Mouse (Mus musculus): ENCODE measurements around the gene Clec16a. TPM values are rescaled to one million over a fixed set of nuclear protein-coding genes. Genes with fewer than 3 reads are reported as not detected.

Gene Clec16a
- total and polyA plus RNA-seq, 3 experiments, result 20.0 to 24.2 (median 20.5) TPM

DNA sequence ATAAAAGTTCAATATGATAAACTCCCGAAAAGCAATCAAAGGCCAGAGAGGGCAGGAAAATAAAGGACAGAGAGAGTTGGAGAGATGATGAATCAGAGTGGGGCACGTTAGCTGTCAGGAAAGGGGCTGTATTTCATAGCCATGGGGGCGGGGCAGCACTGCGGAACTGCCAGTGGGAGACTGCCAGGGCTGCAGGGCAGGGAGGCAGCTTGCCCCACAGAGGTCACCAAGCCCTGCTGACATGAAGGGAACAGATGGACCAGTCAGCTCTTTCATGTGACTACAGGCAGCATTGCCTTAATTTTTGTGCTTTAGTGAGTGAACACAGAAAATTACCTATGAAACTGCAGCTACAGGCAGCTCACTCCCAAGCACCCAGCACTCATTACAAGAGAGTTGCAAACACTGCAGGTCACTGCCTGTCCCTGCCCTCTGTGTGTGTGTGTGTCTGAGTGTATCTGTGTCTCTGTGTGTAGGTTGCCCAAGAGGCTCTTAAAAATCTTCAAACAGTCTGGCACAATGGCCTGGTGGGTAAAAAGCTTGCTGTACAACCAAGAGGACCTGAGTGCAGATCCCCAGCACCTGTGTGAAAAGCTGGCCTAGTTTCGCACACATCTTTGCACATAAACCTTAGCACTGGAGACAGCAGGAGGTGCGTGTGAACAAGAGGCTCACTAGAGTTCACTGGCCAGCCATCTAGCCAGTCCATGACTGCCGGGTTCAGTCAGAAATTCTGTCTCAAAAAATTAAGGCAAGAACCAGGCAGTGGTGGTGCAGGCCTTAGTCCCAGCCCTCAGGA lies 168.5 kb downstream of the Clec16a start:
- H3K9ac ChIP-seq (ENCODE audit: insufficient read depth, low read depth), result no peak overlapping the region
- in situ Hi-C loops (cut with MboI; ENCODE audit: low pct_ligation_motif_present, low pct_unique_long_range_greater_than_20kb, low sequenced_read_pairs), result no loop called here
- H3K27ac ChIP-seq (ENCODE audit: insufficient read depth, low read depth), result no peak overlapping the region
- H3K4me1 ChIP-seq (ENCODE audit: control insufficient read depth in 1 of 2, insufficient read depth in 2 of 2), result no peaks in the 10 kb centered on the region
- dilution Hi-C loops (cut with MboI; ENCODE audit: extremely low pct_ligation_motif_present, extremely low pct_unique_long_range_greater_than_20kb, low sequenced_read_pairs), result no loop called here
- H3K36me3 ChIP-seq (replicated peaks in 1 of 2; ENCODE audit: control insufficient read depth in 1 of 2, insufficient read depth in 1 of 2, low read length in 1 of 2), result no peaks in the 10 kb centered on the region
- TF ChIP-seq KAT2A (IDR thresholded peaks at IDR 0.05; ENCODE audit: insufficient replicate concordance, low read length) (no peak), ZKSCAN1 (IDR thresholded peaks at IDR 0.05; ENCODE audit: borderline replicate concordance, low read depth, low read length) (no peak), PAX5 (IDR thresholded peaks at IDR 0.05; ENCODE audit: low read length) (no peak), HCFC1 (IDR thresholded peaks at IDR 0.05; ENCODE audit: low read depth, low read length) (no peak), SIN3A (IDR thresholded peaks at IDR 0.05; ENCODE audit: low read length) (no peak), JUND (conservative IDR thresholded peaks at IDR 0.05; ENCODE audit: low read depth, low read length) (no peak), E2F4 (IDR thresholded peaks at IDR 0.05; ENCODE audit: insufficient replicate concordance, low read depth, low read length) (no peak)
- no peak overlapping the region for H3K4me3 ChIP-seq (replicated peaks in 1 of 3; ENCODE audit: low read depth in 2 of 3, low read length in 2 of 3, poor library complexity in 1 of 3)
- no peaks in the 10 kb centered on the region for H3K27me3 ChIP-seq (replicated peaks)
- no peak overlapping the region for H3K4me2 ChIP-seq (ENCODE audit: insufficient read depth, low read depth, poor library complexity, severe bottlenecking)
- H3K9me3 ChIP-seq (replicated peaks; ENCODE audit: low read length), result no peaks in the 10 kb centered on the region
- no peaks in the 10 kb centered on the region for H3K79me2 ChIP-seq (replicated peaks; ENCODE audit: control insufficient read depth, extremely low read depth, insufficient read depth, poor library complexity, severe bottlenecking)
- no peak for DNase-seq (ENCODE audit: extremely low read depth)

DNA sequence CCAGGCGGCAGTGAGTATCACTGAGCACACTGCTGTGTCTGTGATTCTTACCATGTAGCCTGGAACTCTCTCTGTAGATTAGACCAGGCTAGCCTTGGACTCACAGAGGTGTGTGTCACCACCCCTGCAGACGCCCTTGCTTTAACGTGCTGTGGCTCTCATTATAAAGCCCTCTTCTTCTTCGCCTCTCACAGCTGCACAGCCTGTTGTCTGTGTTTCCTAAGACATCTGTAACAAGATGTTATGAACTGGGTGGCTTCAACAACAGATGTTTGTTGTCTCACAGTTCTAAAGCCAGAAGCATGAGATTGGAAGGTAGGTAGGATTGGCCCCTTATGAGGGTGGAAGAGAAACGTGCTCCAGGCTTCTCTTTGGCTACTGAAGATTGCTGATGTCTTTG lies 170.1 kb downstream of the Clec16a start:
- no peak overlapping the region for H3K4me3 ChIP-seq (replicated peaks in 1 of 3; ENCODE audit: low read depth in 2 of 3, low read length in 2 of 3, poor library complexity in 1 of 3)
- H3K4me2 ChIP-seq (ENCODE audit: insufficient read depth, low read depth, poor library complexity, severe bottlenecking), result no peak overlapping the region
- dilution Hi-C loops (cut with MboI; ENCODE audit: extremely low pct_ligation_motif_present, extremely low pct_unique_long_range_greater_than_20kb, low sequenced_read_pairs), result no loop called here
- H3K36me3 ChIP-seq (replicated peaks in 1 of 2; ENCODE audit: control insufficient read depth in 1 of 2, insufficient read depth in 1 of 2, low read length in 1 of 2), result no peaks in the 10 kb centered on the region
- H3K79me2 ChIP-seq (replicated peaks; ENCODE audit: control insufficient read depth, extremely low read depth, insufficient read depth, poor library complexity, severe bottlenecking), result no peaks in the 10 kb centered on the region
- H3K9ac ChIP-seq (ENCODE audit: insufficient read depth, low read depth), result no peak overlapping the region
- H3K27ac ChIP-seq (ENCODE audit: insufficient read depth, low read depth), result no peak overlapping the region
- peaks cover 2 to 3% of the 10 kb centered on the region in 2 experiments; a peak in 1 of 4 replicates for H3K4me1 ChIP-seq (ENCODE audit: control insufficient read depth in 1 of 2, insufficient read depth in 2 of 2)
- TF ChIP-seq MXI1 (IDR thresholded peaks at IDR 0.05; ENCODE audit: low read depth, low read length) (no peak), CHD1 (IDR thresholded peaks at IDR 0.05; ENCODE audit: low read depth, low read length) (no peak), POLR2A (IDR thresholded peaks at IDR 0.05; ENCODE audit: low read depth, low read length) (no peak), MYC (IDR thresholded peaks at IDR 0.05; ENCODE audit: low read depth, low read length) (no peak), RAD21 (IDR thresholded peaks at IDR 0.05; ENCODE audit: low read depth, low read length) (no peak), JUND (conservative IDR thresholded peaks at IDR 0.05; ENCODE audit: low read depth, low read length) (no peak), UBTF (IDR thresholded peaks at IDR 0.05; ENCODE audit: low read depth, low read length) (no peak), NRF1 (IDR thresholded peaks at IDR 0.05; ENCODE audit: low read depth, low read length) (no peak), BHLHE40 (IDR thresholded peaks at IDR 0.05; ENCODE audit: low read depth, low read length) (no peak), ETS1 (conservative IDR thresholded peaks at IDR 0.05; ENCODE audit: low read depth, low read length) (no peak), GABPA (IDR thresholded peaks at IDR 0.05; ENCODE audit: insufficient replicate concordance, low read depth, low read length) (no peak), ZKSCAN1 (IDR thresholded peaks at IDR 0.05; ENCODE audit: borderline replicate concordance, low read depth, low read length) (no peak), SIN3A (IDR thresholded peaks at IDR 0.05; ENCODE audit: low read length) (no peak), HCFC1 (IDR thresholded peaks at IDR 0.05; ENCODE audit: low read depth, low read length) (no peak), JUN (IDR thresholded peaks at IDR 0.05; ENCODE audit: insufficient read depth, low read depth, low read length) (no peak), ZNF384 (IDR thresholded peaks at IDR 0.05; ENCODE audit: low read depth, low read length) (no peak), PAX5 (IDR thresholded peaks at IDR 0.05; ENCODE audit: low read length) (no peak), POLR2AphosphoS2 (IDR thresholded peaks at IDR 0.05; ENCODE audit: low read depth, low read length) (no peak), MAX (IDR thresholded peaks at IDR 0.05; ENCODE audit: low read length) (no peak)
- no peaks in the 10 kb centered on the region for H3K9me3 ChIP-seq (replicated peaks; ENCODE audit: low read length)
- in situ Hi-C loops (cut with MboI; ENCODE audit: low pct_ligation_motif_present, low pct_unique_long_range_greater_than_20kb, low sequenced_read_pairs), result no loop called here
- H3K27me3 ChIP-seq (replicated peaks), result no peaks in the 10 kb centered on the region
- no peak for DNase-seq (ENCODE audit: extremely low read depth)
